Mouse (Mus musculus): Measurements from ENCODE around the gene Ubash3a. TPM values are rescaled to one million over a fixed set of nuclear protein-coding genes. Genes with fewer than 3 reads are reported as not detected.

The Ubash3a gene
- total RNA-seq, 2 experiments from 2014 or later: not detected

- no peak for DNase-seq
- intact Hi-C loops (cut with DNase I; ENCODE audit: low total_unique reads): no loop called here
Observed at GRCm38 (mm10) chr17:31295215-31295891, 87.7 kb downstream of the Ubash3a start.

GRCm38 (mm10) chr17:31295892-31296781, 88.5 kb downstream of the Ubash3a start:
- intact Hi-C loops (cut with DNase I; ENCODE audit: low total_unique reads): no loop called here

More at GRCm38 (mm10) chr17:31295892-31296781, 88.5 kb downstream of the Ubash3a start:
- DNase-seq: peak; percentile 84

Other genes with a start within 250 kb of the Ubash3a start
- gene Abcg1, start 150.2 kb upstream of the Ubash3a start, total RNA-seq (2021): 1 to 10 TPM; 4.9 to 6.6 TPM
- not detected for gene Tff3, start 78.2 kb upstream of the Ubash3a start, total RNA-seq (2021)
- gene Tff2, start 63.6 kb upstream of the Ubash3a start, total RNA-seq (2021): not detected
- gene Tff1, start 42.6 kb upstream of the Ubash3a start, total RNA-seq (2021): not detected
- not detected for gene Tmprss3, start 8.9 kb upstream of the Ubash3a start, total RNA-seq (2021)
- 10 to 100 TPM; 10.0 to 12.5 TPM for gene Rsph1, start 69.5 kb downstream of the Ubash3a start, total RNA-seq (2021)
- gene Slc37a1, start 78.9 kb downstream of the Ubash3a start, total RNA-seq (2021): 1 to 10 TPM; 2.5 to 2.7 TPM
- 1 to 10 TPM; 4.5 to 6.5 TPM for gene Pde9a, start 178.3 kb downstream of the Ubash3a start, total RNA-seq (2021)